Mouse (Mus musculus) right cerebral cortex, adult 18-20 months (tissue): ENCODE measurements at regions not wholly inside any gene's neighbourhood (a gene's known extent, or its start where the extent isn't known, plus 50 kb on each side); places are given as distances from the start of the nearest gene placed in this dataset.

ENCODE experiments used
- DNase-seq: peaks from one replicate; pipeline ENCODE4 v3.0.0; 2022; ENCODE audit warnings: mixed read lengths

DNA sequence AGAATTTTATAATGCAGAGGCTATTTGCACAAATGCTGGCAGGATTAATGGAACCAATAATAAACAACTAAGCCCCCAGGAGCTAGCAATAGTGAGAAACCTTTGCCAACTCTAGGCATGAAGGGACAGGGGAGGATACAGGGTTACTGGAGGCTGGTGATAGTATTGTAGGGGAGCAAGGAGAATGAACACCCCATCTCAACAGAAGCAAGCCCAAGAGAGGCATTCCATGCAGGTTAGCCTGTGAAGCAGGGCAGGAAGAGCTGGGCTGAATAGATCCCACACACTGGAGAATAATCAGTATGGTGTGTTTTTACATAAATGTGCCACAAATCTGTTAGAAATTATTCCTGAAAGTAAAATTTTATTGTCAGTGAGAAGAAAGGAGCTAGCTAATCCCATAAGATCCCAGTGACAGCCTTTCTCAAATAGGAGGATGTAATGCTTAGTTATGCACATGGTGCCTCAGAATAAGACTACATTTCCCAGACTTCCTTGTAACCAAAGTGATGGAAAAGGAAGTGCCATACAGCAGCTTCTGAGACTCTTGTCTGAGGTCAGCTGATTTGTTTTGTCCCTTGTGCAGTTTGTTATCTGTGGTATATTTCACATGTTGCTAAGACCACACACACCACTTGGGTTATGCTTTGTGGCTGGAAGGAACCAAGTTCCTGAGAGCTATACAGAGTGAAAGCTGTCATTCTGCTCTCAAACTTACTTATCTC lies 111.1 kb downstream of the Ccdc71l start:
- no peak for DNase-seq

DNA sequence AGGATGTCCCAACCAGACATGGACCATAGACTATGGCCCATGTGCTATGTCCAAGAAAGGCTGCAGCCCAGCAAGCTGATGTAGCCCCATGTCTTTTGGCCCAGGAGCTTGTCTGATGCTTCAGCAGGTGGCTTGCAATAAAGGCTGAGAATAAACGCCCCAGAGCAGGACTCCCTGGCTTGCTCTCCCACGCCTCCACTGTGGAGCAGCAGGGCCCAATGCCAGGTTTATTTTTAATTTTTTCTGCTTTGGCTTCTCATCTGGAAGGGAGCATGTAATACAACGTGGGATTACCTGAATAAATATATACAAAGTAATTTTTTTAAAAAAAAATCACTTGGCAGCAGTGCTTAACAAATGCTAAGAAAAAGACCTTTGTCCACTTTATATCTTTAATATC lies 125.7 kb downstream of the Ccdc71l start:
- peak; percentile 25 for DNase-seq

DNA sequence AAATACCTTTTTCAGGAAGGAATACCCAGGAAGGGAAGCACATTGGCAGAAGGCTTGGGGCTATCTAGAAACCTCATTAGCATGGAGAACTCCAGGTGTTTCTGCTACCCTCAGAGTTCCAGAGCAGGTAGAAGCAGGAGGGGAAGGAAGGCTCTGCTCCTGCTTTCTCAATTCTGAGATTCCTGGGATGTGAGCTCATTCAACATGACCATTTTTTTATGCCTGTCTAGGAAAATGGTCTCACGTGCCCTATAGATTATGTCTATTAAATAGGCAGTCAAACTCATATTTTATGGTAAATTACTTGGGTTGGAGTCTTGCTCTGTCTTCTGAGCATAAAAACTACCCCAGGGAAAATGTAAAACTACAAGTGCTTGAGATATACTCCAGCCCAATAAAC lies 130.2 kb downstream of the Ccdc71l start:
- no peak for DNase-seq

DNA sequence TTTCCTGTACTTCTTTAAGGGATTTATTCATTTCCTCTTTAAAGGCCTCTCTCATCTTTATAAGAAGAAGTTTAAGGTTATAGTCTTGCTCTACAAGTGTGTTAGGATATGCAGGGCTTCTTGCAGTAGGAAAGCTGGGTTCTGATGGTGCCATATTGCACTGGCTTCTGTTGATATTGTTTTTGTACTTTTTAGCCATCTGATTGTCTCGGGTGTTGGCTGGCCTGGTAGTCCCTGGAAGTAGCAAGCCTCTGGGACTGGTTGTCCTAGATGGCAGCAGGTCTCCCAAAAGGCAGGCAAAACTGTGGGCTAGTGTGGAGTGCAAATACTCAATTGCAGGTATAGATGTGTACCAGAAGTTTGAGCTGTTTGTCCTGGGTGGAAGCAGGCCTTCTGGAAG lies 147.1 kb downstream of the Ccdc71l start:
- DNase-seq, result no peak

DNA sequence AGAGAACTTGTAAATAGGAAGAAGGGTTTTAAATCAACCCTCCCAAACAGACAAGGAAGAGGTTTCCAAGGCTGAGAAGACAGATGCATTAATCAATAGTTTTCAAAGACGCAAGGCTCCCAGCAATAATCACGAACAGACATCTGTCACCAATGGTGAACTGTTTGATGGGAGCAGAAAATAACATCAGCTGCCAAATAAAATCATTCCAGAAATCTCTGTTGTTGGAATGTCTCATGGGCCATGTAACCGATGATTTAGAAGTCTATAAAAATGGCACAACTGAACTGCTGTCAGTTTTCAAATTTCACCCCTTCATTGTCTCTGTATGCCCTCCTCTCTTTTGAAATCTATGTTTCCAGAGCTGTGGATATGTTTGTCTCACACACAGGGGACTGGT lies 152.7 kb downstream of the Ccdc71l start:
- DNase-seq, result no peak

DNA sequence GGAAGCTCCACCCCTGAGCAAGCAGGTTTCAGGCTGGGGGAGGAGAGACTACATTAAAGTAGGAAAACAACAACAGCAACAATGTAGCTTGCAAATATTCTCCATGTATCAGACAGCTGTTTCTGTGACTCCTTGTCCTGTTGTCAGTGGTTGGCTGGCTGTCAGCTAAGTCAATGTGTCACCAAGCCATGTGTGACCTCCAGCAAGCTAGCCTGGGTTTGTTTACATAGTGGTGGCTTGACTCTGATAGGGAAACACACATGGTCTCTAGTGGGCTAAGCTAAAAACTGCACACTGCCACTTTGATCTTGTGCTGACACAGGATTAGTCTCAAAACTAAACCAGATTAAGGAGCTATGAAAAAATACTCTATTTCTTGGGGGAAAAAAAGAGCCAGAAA lies 155.1 kb downstream of the Ccdc71l start:
- no peak for DNase-seq

DNA sequence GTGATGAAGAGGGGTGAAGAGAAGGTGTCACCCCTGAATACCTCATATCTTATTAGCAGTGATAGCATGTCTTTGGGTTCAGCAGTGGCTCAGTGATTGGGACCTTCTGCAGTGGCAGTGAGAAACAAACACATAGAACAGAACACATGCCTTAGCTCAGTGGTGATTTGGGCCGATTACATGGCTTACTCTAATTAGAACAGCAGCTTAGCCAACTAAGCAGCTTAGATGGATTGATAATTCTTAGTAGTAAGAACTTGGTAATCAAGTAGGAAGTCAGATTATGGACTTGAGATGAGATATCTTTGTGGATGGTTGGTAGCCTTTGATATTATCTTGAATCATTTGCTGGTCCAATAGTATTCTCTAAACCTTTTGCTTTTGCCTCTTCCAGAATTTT lies 167.0 kb downstream of the Ccdc71l start:
- no peak for DNase-seq

DNA sequence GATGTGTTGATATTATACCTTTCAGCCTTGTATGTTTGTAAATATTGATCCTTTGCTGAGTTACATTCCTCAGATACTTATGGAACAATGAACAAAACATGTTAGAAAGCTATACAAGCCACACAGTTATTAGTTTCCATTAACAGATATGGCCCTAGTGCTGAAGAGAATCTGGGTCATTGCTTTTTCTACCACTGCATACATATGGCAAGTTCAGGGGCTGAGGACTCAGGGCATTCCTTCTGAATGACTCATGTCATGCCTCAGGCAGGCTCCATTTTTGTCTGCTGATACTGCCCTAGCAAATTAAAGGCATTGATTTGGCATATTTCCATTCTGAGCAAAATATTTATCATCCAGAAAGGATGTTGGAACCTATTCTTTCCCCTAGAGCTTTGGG lies 167.9 kb downstream of the Ccdc71l start:
- DNase-seq, result no peak

DNA sequence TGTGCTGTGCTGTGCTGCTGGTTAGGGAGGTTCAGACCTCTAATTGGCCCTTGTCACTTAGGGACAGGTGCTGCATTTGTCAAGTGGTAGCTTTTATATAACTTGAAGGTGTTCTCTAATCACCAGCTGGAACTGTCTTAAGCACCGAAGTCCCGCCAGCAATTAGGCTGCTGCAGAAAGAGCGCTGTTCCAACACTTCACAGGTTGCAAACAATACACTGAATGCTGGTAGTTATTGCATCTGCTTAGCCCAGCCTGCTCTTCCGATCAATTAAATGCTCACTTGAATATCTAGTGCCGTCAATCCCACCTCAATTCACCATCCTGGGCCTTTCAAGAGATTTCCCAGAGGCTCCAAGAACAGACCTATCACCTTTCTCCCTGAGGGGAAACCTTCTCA lies 175.3 kb downstream of the Ccdc71l start:
- no peak for DNase-seq

DNA sequence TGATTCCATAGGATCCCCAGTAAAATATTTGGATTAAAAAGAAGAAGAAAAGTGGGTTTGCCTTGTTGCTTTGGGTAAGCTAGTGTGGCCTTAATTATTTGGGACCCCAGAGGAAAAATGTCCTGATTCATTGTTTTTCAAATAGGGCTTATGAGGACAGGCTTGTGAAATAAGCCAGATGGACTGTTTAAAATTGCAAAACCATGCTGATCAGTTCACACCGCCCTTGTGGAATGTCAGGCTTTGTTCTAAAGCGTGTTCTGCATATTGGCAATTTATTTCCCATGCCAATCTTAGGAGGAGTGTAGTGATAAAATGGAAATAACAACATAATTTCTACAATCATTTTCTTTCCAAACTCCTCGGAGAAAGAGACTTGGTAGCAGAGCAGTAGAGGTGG lies 189.3 kb downstream of the Ccdc71l start:
- no peak for DNase-seq

DNA sequence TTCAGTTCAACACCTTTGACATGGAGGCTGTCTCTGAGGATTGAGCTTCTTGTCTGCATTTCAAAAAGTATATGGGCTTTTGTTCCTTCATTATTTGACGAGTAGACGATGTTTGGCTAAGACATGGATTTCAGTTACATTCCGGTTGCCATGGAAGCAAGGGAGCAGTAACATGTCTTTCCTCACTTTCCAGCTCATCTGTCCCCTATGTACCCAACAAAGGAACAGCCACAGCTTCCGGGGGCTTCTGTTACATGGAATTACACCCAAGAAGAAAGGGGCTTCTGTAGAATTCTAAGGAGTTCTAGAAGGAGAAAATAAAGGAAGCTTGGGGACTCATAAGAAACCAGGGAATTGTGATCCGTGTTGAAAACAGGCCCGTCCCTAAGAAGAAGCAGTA lies 202.8 kb downstream of the Ccdc71l start:
- DNase-seq, result no peak

DNA sequence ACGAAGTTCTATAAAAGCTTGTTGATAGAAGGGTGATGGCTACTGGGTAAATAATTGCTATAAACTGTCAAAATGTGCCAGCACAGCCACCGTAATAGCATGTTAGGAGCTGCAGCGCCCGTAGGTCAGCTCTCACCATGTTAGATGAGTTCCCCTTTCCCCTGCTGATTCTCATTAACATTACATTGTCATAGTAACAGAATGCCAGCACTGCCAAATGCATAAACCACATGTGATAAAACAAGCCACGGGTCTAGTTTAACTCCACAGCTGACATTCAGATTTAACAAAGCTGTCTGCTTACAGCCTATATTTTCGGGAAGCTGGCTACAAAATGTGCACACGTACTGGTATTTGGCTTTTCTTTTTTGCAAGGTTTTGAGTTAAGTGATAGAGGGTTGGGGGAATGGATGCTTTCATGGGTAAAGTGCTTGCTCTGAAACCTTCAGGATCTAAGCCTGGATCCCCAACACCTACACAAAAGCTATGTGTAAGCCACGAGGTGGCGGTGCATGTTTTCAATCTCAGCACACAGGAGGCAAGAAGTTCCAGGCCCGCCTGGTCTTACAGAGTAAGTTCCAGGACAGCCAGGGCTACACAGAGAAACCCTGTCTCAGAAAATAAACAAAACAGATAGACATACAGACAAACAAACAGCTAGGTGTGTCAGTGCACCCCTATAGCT lies 217.1 kb upstream of the Nampt start:
- no peak for DNase-seq

DNA sequence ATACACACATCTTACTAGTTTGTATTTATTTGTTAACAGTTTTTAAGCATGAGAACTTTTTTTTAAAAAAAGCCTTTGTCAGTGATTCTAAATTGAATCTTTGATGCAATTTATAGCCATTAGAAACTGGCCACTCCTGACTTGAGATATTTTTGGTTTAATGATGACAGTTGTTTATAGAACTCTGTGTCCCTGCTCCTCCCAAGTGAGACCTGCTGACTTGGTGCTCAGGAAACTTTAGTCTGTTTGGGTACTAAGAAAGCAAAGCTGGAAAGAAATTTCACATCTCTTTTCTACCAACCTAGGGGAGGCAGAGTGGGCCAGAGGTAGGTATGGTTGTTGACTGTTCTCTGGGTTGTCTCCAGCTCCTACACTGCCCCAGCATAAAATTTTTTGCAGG lies 214.0 kb upstream of the Nampt start:
- no peak for DNase-seq

DNA sequence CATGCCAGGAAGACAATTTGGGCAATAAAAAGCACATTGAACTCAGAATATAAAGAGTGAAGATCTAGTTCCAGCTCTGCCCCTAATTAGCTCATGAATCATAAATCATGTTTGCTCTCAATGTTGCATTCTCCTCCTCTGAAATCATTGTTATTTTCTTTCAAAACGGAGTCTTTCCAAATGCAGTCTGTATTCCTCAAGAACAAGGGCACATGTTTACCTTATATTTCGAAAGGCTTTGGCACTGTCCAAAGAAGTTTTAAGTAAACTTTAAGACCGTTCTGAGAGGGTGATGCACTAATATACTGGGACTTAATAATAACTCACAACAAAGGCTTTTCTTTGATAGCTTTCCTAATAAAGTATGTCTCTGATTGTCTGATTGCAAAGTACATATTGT lies 204.3 kb upstream of the Nampt start:
- no peak for DNase-seq

DNA sequence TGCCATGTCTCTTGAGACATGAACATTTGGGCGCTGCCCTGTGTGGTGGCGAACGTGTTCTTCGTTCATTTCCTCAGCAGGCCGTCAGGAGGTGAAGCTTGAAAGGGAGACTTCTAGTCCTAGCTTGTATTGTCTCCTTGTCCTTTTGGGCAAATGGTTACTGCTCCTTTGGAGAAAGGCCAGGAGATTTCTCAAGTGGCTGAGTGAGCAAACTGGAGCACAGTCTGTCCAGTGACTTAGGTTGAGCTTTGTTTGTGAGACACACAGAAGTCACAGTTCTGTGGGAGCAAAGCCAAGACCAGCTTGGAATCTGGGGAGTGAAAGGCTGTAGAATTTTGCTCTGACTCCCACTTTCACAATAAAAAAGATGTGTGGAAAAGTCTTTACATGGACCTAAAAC lies 203.3 kb upstream of the Nampt start:
- DNase-seq, result no peak

DNA sequence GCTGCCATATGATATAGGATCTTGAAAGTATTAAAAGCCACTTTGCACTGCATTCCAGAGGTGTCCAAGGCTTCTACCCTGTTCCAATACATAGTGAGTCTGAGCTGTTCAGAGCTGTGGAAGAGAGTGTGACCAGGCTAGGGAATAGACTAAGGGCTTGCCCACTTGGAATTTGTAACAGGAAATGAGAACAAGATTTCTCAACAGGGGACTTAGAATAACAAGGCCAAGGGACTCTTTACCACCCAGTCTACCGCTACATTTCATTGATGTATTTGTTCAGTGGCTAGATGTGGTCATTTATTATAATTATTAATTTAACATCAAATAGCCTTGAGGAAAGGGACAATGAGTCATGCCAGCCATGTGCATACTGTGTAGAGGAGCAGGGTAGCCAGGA lies 202.3 kb upstream of the Nampt start:
- DNase-seq, result no peak

DNA sequence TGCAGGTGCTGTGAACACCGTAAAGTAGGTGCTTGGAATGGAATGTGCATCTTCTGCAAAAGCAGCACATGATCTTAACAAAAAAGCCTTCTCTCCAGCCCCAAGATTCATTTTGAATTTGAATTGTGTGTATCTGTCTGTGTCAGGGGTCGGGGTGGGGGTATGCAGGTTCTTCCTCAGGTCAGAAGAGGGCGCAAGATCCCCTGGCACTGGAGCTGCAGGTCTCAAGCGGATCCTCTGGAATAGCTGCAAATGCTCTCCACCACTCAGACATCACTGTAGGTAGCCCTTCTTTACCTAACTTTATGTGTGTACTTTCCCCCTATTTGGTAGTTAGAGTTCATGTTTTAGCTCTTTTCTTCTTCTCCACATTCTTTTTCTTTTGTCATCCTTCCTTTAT lies 199.5 kb upstream of the Nampt start:
- DNase-seq, result no peak

DNA sequence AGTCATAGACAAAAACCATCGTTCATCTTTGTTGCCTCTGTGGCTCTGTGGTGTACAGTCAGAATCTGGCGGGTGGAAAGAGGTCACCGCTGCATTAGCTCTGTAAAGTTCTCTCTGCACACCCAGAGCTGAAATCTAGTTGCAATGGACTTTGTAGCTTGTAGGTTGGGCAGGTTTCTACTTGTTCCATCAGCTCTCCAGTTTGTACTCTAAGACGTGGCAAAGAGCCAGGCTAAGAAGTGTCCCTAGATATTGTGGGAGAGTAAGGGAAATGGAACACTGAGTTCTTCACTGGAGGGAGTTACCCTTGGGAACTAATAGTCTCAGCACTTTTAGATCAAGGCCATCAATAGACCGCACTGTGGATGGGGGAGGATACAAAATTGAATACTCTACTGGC lies 197.6 kb upstream of the Nampt start:
- no peak for DNase-seq

DNA sequence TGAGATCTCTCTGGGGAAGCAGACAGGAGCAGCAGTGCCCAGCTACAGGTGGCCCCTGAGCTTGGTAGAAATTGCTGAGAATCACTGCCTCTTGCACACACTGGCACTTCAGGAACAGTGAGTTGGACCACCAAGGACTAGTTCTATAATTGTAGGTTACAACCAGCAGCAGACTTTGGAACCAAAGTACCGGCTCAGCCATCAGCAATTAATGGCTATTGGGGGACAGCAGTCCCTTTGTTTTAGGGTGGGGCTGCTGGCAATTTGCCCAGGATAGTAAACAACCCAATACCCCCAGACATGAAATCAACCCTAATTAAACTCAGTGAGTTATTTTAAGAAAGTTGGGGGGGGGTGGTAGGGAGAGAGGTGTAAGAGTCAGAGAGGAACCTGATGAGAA lies 190.8 kb upstream of the Nampt start:
- no peak for DNase-seq

DNA sequence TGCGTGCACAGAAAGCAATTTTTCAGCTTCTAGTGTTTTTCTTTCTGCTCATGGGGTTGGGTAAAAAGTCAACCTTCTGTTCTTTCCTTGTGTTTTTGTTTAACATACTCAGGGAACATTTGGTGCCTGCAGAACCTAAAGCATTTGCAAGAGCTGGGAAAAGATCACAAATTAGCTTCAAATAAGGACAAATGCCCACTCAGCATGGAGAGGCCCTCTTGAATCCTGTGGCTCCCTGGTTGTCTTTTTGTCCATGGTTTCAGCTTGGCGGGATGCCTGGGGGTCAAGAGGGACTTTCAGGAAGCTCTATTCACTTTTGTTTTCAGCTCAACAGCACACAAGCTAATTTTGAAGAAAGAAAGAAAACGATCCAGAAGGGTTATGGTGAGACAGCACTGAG lies 186.4 kb upstream of the Nampt start:
- DNase-seq, result peak; percentile 9

DNA sequence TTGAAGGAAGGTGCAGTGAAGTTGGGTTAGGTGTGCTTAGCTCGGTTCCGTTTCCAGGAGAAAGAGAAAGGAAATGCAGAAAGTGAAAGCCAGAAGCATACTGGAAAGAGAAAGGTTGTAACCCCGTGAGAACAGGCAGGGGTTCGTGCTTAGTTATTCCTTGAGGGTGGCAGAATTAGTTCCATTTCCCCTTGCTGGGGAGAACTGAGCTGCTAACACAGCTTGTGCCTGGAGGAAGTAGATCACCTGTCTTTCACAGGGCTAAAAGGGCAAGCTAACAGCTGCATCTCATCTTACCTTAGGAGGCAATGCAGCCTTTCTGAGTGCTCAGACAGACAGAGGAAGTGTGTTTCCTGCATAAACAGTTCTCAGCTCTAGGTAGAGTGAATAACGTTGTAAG lies 184.3 kb upstream of the Nampt start:
- no peak for DNase-seq

DNA sequence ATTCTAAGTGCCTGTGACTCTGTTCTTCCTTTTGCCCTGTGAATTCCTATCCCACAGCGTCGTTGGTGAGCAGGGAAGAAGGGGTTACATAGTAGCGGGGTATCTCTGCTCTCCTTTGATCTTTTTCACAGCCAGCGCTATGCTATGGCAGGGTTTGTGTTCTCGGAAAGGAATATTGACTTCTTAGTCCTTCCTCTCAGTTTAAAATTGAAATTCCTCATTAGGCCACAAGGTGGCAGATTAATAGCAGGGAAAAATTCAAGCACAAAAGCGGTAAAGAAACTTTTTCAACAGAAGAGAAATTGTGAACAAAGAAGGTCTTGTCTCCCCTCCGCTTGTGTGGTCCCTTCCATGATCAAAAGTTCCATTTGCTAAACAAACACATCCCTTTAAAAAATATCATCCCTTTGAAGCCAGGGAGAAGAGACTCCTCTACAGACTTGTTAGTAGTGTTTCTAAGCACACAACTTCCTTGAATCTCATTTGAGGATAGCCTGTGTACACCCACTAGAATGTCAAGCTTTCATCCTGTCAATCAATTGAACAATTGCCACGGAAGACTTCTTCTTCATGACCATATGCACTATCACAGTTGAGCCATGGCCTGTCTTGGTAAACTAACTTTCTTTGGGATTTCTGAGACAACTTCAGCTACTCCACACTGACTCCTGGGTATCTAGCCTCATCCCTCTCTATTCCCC lies 181.8 kb upstream of the Nampt start:
- DNase-seq, result peak; percentile 9

DNA sequence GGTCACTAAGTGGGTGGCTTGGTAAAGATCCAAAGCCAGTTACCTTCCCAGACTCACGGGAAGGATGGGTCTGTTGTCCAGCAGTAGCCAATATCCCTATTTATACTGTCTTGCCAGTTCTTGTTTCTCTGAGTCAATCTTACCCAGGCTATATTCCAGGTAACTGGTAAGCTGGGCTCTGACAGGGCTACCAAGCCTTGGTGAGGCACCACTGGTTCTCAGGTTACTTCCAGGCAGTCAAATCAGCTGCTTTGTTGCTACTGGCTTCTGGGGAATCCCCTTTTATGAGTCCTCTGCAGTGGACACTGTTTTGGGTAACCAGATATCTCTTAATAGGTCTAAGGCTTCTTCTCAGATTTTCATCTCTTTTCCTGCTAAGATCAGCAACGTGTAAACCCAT lies 178.8 kb upstream of the Nampt start:
- no peak for DNase-seq

DNA sequence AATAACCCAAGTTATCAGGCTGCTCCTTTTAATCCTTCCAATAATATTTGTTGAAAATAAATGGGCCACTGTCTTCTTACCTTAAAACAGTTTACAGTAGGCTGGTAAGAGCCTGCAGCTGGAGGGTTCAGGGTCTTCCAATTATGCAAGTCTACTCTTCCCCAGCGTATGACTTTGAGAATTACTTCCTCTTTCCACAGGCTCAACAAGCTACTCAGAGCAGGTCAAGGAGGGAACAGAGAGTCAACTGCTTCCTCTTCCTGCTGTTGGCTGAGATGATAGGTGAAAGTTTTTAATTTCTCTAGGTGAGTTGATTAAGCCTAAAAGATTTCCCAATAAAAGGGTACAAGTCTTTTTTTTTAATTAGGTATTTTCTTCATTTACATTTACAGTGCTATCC lies 176.9 kb upstream of the Nampt start:
- no peak for DNase-seq
